Mouse (Mus musculus) limb, embryonic 13.5 days (tissue): ENCODE measurements at regions not wholly inside any gene's neighbourhood (a gene's known extent, or its start where the extent isn't known, plus 50 kb on each side); places are given as distances from the start of the nearest gene placed in this dataset.

Source experiments
- ATAC-seq: fragments of 200-750 bp; cut with Nextera tagmentation; 2 replicates; pipeline ENCODE4 v1.8.0; 2017; ENCODE audit warnings: low read depth, moderate number of reproducible peaks, moderate TSS enrichment; ENCODE audit not compliant: low FRiP score
- H3K27ac ChIP-seq: fragments of 300-500 bp; sonication (generic); 2 replicates; pipeline ENCODE4 v1.5.1; 2015; ENCODE audit warnings: inconsistent platforms, mild to moderate bottlenecking, moderate library complexity
- H3K27me3 ChIP-seq: fragments of 300-500 bp; sonication (generic); 2 replicates; pipeline ENCODE4 v1.6.1; 2015; ENCODE audit warnings: mild to moderate bottlenecking, inconsistent platforms
- H3K36me3 ChIP-seq: fragments of 300-500 bp; sonication (generic); 2 replicates; pipeline ENCODE4 v1.6.1; 2015; ENCODE audit warnings: inconsistent platforms, mild to moderate bottlenecking, moderate library complexity
- H3K4me1 ChIP-seq: fragments of 300-500 bp; sonication (generic); 2 replicates; pipeline ENCODE4 v1.6.1; 2015; ENCODE audit warnings: inconsistent platforms
- H3K4me2 ChIP-seq: fragments of 300-500 bp; sonication (generic); replicated peaks from 2 replicates; pipeline ENCODE4 v1.6.1; 2015; ENCODE audit warnings: inconsistent platforms, mild to moderate bottlenecking, moderate library complexity
- H3K4me3 ChIP-seq: fragments of 300-500 bp; sonication (generic); 2 replicates; pipeline ENCODE4 v1.5.1; 2015; ENCODE audit warnings: moderate library complexity, mild to moderate bottlenecking, inconsistent platforms
- H3K9ac ChIP-seq: fragments of 300-500 bp; sonication (generic); 2 replicates; pipeline ENCODE4 v1.6.1; 2015; ENCODE audit warnings: mild to moderate bottlenecking, inconsistent platforms
- H3K9me3 ChIP-seq: fragments of 300-500 bp; sonication (generic); 2 replicates; pipeline ENCODE4 v1.6.1; 2016; ENCODE audit warnings: inconsistent platforms
- WGBS: fragments of 180-500 bp; shearing (Covaris S2); methylation state at CpG from one replicate; pipeline ENCODE4 v1.1.7; 2015; 5-methylcytosine and 5-hydroxymethylcytosine counted together

- no peaks in the 10 kb centered on the region for H3K9me3 ChIP-seq
- H3K9ac ChIP-seq, result no peak overlapping the region
- peaks cover 5% of the 10 kb centered on the region; the same call in 1 of the 2 replicates for H3K4me1 ChIP-seq
- H3K36me3 ChIP-seq, result no peaks in the 10 kb centered on the region
- H3K27me3 ChIP-seq, result no peaks in the 10 kb centered on the region
- ATAC-seq, result no peak
- 71% methylated on average over 3 of the region's 3 CpGs for WGBS
- H3K4me2 ChIP-seq, result no peak overlapping the region
- H3K27ac ChIP-seq, result no peak overlapping the region
- H3K4me3 ChIP-seq, result no peak overlapping the region
Observed at GRCm38 (mm10) chr2:50805645-50806044, 343.3 kb downstream of the Rnd3 start.

DNA sequence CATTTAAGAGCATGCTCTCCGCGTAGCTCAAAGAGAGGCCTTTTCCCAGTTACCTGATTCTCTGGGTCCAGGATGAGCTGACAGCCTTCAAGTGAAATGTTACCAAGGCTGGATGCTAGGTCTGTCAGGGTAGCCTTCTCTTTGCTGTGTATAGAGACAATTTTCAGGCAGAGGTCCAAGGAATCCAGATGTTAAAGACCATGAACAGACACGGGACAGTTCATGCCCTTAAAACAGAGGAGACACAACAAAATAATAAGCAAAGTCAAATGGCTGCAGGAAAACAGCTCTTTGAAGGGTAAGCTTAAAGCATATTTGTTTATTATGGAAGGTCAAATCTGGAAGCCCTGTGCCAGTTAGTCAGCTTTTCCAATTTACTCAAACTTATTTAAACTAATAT is 352.8 kb downstream of the Rnd3 start:
- Histone ChIP-seq H3K36me3 (no peaks in the 10 kb centered on the region), H3K27me3 (no peaks in the 10 kb centered on the region), H3K4me1 (no peaks in the 10 kb centered on the region), H3K4me3 (no peak overlapping the region), H3K4me2 (no peak overlapping the region), H3K9ac (no peak overlapping the region), H3K9me3 (peaks cover 6% of the 10 kb centered on the region), H3K27ac (no peak overlapping the region)
- no peak for ATAC-seq
- 76% methylated on average over 3 of the region's 3 CpGs for WGBS

DNA sequence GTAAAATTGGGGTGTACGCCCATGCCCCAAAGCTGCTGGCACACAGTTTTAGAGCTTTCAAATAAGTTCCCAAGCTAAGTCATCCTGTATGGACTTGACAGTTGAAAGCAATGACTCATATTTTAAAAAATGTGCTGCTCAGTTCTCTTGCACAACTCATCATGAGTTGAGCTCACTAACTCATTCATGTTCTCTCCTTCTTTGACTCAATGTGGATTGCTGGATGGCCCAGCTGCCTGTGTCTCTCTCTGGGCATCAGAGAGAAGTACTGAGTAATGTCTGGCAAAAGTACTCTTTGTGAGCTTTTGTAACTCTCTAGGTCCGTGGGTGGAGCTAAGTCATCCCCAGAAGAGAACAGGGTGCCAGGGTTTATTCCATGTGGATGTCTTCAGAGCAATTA is 355.3 kb downstream of the Rnd3 start:
- Histone ChIP-seq H3K36me3 (no peaks in the 10 kb centered on the region), H3K4me3 (no peak overlapping the region), H3K9ac (no peak overlapping the region), H3K9me3 (peaks cover 6% of the 10 kb centered on the region), H3K4me1 (peaks cover 5% of the 10 kb centered on the region), H3K4me2 (no peak overlapping the region), H3K27me3 (no peaks in the 10 kb centered on the region), H3K27ac (no peak overlapping the region)
- ATAC-seq, result no peak
- WGBS, result 64% methylated on average over 2 of the region's 2 CpGs

DNA sequence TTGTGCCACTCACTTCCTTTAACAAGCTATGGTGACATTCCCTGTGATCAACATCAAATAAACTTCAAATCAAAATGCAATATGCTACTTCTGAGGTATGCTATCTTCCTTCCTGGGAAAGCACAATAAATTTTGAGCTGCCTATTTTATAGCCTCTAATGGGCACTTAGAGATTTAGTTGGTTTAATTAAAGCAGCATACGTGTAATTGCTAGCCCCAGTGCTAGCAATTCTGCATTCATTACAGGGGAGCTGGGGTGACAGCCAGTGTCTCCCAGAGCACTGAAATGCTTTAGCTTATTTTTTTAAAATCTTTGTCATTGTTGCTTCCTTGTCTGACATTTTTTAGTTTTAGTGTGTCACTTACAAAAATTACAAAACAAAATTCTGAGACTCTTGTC is 355.8 kb downstream of the Rnd3 start:
- no peak for ATAC-seq
- WGBS, result 30% methylated on average over 1 of the region's 1 CpGs

GRCm38 (mm10) chr2:50789051-50789651 is 359.8 kb downstream of the Rnd3 start:
- ATAC-seq, result no peak

More for the DNA sequence above, 355.8 kb downstream of the Rnd3 start:
- Histone ChIP-seq H3K9me3 (peaks cover 6% of the 10 kb centered on the region), H3K27ac (no peak overlapping the region), H3K36me3 (no peaks in the 10 kb centered on the region), H3K4me2 (no peak overlapping the region), H3K27me3 (no peaks in the 10 kb centered on the region), H3K4me3 (no peak overlapping the region), H3K9ac (no peak overlapping the region), H3K4me1 (peaks cover 5% of the 10 kb centered on the region)

GRCm38 (mm10) chr2:50772101-50772500 is 376.8 kb downstream of the Rnd3 start:
- H3K4me3 ChIP-seq, result no peak overlapping the region
- H3K4me1 ChIP-seq, result peaks cover 6% of the 10 kb centered on the region
- ATAC-seq, result no peak
- H3K27ac ChIP-seq, result no peak overlapping the region
- H3K9ac ChIP-seq, result no peak overlapping the region
- 62% methylated on average over 8 of the region's 8 CpGs for WGBS
- no peaks in the 10 kb centered on the region for H3K9me3 ChIP-seq
- H3K4me2 ChIP-seq, result no peak overlapping the region
- H3K27me3 ChIP-seq, result no peaks in the 10 kb centered on the region
- H3K36me3 ChIP-seq, result no peaks in the 10 kb centered on the region

More at GRCm38 (mm10) chr2:50789051-50789651, 359.8 kb downstream of the Rnd3 start:
- Histone ChIP-seq H3K4me3 (no peak overlapping the region), H3K36me3 (no peaks in the 10 kb centered on the region), H3K4me2 (0 out of 2 replicates have a peak overlapping the region, but pooled peaks have one; percentile 9), H3K27me3 (no peaks in the 10 kb centered on the region), H3K9me3 (peaks cover 6% of the 10 kb centered on the region), H3K9ac (no peak overlapping the region), H3K27ac (0 out of 2 replicates have a peak overlapping the region, but pooled peaks have one; percentile 15), H3K4me1 (peaks cover 5% of the 10 kb centered on the region)
- 37% methylated on average over 4 of the region's 4 CpGs for WGBS

GRCm38 (mm10) chr2:50759016-50759415 is 389.9 kb downstream of the Rnd3 start:
- Histone ChIP-seq H3K9me3 (no peaks in the 10 kb centered on the region), H3K4me3 (no peak overlapping the region), H3K27me3 (no peaks in the 10 kb centered on the region), H3K9ac (no peak overlapping the region), H3K4me2 (no peak overlapping the region), H3K27ac (no peak overlapping the region), H3K4me1 (no peaks in the 10 kb centered on the region), H3K36me3 (no peaks in the 10 kb centered on the region)
- ATAC-seq, result no peak
- 92% methylated on average over 2 of the region's 2 CpGs for WGBS

GRCm38 (mm10) chr2:50757837-50758541 is 390.9 kb downstream of the Rnd3 start:
- H3K27me3 ChIP-seq, result no peaks in the 10 kb centered on the region
- 69% methylated on average over 21 of the region's 21 CpGs for WGBS

GRCm38 (mm10) chr2:50755616-50756450 is 393.1 kb downstream of the Rnd3 start:
- Histone ChIP-seq H3K4me2 (no peak overlapping the region), H3K27ac (no peak overlapping the region), H3K4me3 (no peak overlapping the region), H3K36me3 (no peaks in the 10 kb centered on the region), H3K27me3 (no peaks in the 10 kb centered on the region), H3K4me1 (no peaks in the 10 kb centered on the region), H3K9me3 (no peaks in the 10 kb centered on the region), H3K9ac (no peak overlapping the region)
- ATAC-seq, result no peak
- 80% methylated on average over 9 of the region's 9 CpGs for WGBS

More at GRCm38 (mm10) chr2:50757837-50758541, 390.9 kb downstream of the Rnd3 start:
- Histone ChIP-seq H3K4me3 (no peak overlapping the region), H3K9me3 (no peaks in the 10 kb centered on the region), H3K36me3 (no peaks in the 10 kb centered on the region), H3K4me1 (no peaks in the 10 kb centered on the region), H3K9ac (no peak overlapping the region), H3K4me2 (no peak overlapping the region), H3K27ac (no peak overlapping the region)
- ATAC-seq, result no peak

DNA sequence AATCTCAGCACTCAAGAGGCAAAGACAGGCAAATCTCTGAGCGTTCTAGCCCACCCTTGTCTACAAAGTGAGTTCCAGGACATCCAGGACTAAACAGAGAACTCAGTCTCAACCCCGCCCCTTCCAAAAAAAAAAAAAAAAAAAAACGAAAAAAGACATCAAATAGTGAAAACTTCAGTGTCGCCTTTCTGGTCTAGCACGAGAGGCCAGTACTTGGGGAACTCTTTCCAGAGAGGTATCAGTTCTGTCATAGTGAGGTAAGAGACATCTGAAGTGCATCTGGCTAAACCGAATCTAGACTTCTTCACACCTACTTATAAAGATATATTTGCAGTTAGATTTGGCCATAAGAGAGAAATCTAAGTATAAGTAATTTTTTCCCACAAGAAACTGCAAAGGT is 393.8 kb downstream of the Rnd3 start:
- Histone ChIP-seq H3K36me3 (no peaks in the 10 kb centered on the region), H3K9ac (no peak overlapping the region), H3K27me3 (no peaks in the 10 kb centered on the region), H3K27ac (no peak overlapping the region), H3K4me1 (no peaks in the 10 kb centered on the region), H3K9me3 (no peaks in the 10 kb centered on the region), H3K4me2 (no peak overlapping the region), H3K4me3 (no peak overlapping the region)
- ATAC-seq, result no peak
- WGBS, result 66% methylated on average over 6 of the region's 6 CpGs

DNA sequence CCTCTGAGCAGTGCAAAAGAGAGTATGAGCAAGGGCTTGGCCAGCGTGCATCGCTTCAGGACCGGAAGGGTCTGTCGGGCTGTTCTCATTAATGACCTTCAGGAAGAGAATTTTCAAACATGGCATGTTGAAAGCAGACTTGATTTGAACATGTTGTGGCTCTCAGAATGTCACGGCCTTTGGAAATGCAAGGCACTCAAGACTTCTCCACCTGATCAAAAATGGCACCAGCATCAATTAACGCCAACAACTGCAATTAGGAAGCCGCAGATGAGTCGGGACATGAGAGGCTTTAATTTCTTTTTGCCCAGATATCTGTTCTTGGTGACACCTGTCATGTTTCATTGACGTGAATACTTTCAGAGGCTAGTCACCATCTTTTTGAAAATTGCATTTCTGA is 396.5 kb downstream of the Rnd3 start:
- Histone ChIP-seq H3K4me2 (no peak overlapping the region), H3K4me1 (no peaks in the 10 kb centered on the region), H3K27ac (no peak overlapping the region), H3K36me3 (no peaks in the 10 kb centered on the region), H3K9me3 (no peaks in the 10 kb centered on the region), H3K4me3 (no peak overlapping the region), H3K9ac (no peak overlapping the region), H3K27me3 (no peaks in the 10 kb centered on the region)
- WGBS, result 74% methylated on average over 9 of the region's 9 CpGs
- ATAC-seq, result no peak

- Histone ChIP-seq H3K9ac (no peak overlapping the region), H3K4me2 (no peak overlapping the region), H3K27me3 (no peaks in the 10 kb centered on the region), H3K4me1 (no peaks in the 10 kb centered on the region), H3K36me3 (no peaks in the 10 kb centered on the region), H3K9me3 (no peaks in the 10 kb centered on the region), H3K27ac (no peak overlapping the region), H3K4me3 (no peak overlapping the region)
- WGBS, result 75% methylated on average over 5 of the region's 5 CpGs
- no peak for ATAC-seq
Observed at GRCm38 (mm10) chr2:50750799-50751198, 398.1 kb downstream of the Rnd3 start.
